Mouse (Mus musculus) heart, embryonic 13.5 days (tissue): ENCODE measurements around the gene Mphosph10. TPM values are rescaled to one million over a fixed set of nuclear protein-coding genes. Genes with fewer than 3 reads are reported as not detected.

Experiments
- ATAC-seq: fragments of 200-750 bp; cut with Nextera tagmentation; 2 replicates; pipeline ENCODE4 v1.8.0; 2017; ENCODE audit warnings: moderate TSS enrichment; ENCODE audit not compliant: insufficient number of reproducible peaks, low FRiP score, low TSS enrichment; ENCODE audit errors: extremely low read depth
- H3K27ac ChIP-seq: fragments of 300-500 bp; sonication (generic); replicated peaks from 2 replicates; pipeline ENCODE4 v1.5.1; 2015; ENCODE audit warnings: moderate library complexity, mild to moderate bottlenecking, inconsistent platforms
- H3K27me3 ChIP-seq: fragments of 300-500 bp; sonication (generic); replicated peaks from 2 replicates; pipeline ENCODE4 v1.6.1; 2015; ENCODE audit warnings: mild to moderate bottlenecking, inconsistent platforms
- H3K36me3 ChIP-seq: fragments of 300-500 bp; sonication (generic); 2 replicates; pipeline ENCODE4 v1.6.1; 2015; ENCODE audit warnings: mild to moderate bottlenecking, inconsistent platforms
- H3K4me1 ChIP-seq: fragments of 300-500 bp; sonication (generic); 2 replicates; pipeline ENCODE4 v1.6.1; 2015; ENCODE audit warnings: inconsistent platforms
- H3K4me2 ChIP-seq: fragments of 300-500 bp; sonication (generic); 2 replicates; pipeline ENCODE4 v1.6.1; 2015; ENCODE audit warnings: inconsistent platforms, mild to moderate bottlenecking, moderate library complexity
- H3K4me3 ChIP-seq: fragments of 300-500 bp; sonication (generic); 2 replicates; pipeline ENCODE4 v1.5.1; 2015; ENCODE audit warnings: moderate library complexity, mild to moderate bottlenecking, inconsistent platforms
- H3K9ac ChIP-seq: fragments of 300-500 bp; sonication (generic); 2 replicates; pipeline ENCODE4 v1.6.1; 2015; ENCODE audit warnings: inconsistent platforms, mild to moderate bottlenecking, moderate library complexity
- H3K9me3 ChIP-seq: fragments of 300-500 bp; sonication (generic); 2 replicates; pipeline ENCODE4 v1.6.1; 2016; ENCODE audit warnings: inconsistent platforms
- WGBS: fragments of 180-500 bp; shearing (Covaris S2); methylation state at CpG from one replicate; pipeline ENCODE4 v1.1.7; 2015; ENCODE audit warnings: mixed read lengths; 5-methylcytosine and 5-hydroxymethylcytosine counted together
- polyA plus RNA-seq: library from polyadenylated mRNA; unstranded; fragments of >200 nt; fragmentation: Nextera tagmentation; extraction: Ambion mirVana; gene quantifications from 2 replicates; pipeline ENCODE4 v1.2.1, GENCODE M21; 2015

Gene Mphosph10
- polyA plus RNA-seq = 22.0 and 23.2 TPM in 2 replicates

DNA sequence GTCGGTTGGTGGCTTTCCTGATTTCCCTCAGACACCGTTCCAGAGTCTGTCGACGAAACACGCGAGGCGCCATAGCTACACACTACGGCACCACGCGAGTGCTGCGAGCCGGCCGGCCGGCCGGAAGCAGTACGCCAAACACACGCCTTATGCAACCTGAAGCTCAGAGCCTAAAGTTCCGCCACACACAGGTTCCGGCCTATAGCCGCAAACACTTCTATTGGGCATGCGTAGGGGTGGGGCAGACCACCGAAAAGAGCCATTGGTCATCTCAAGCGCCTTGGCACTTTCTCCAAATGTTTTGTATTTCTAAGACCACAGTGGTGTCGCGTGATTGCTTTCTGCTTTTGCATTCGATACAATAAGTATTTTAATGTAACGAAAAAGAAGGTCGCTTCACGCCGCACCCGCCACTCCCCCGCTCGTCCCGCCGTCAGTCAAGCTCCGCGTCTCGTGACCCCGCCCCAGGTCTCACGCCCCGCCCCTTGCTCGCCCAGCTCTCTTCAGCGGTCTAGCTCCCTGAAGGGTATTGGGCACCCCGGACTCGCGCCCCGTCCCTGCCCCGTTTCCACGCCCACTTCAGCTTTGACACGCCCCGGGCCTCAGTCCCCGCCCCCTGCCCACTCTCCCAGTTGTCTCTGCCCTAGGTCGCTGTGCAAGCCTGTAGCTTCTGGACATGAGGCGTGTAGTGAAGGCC, at the start of gene Mphosph10, which contains the start of gene Mcee:
Gene Mphosph10, minus strand, starts transcription at position 147 of the 697 bp plus-strand sequence.
Gene Mcee, plus strand, starts transcription at position 486 of the 697 bp plus-strand sequence.
- peak within 1 kb of the TSS; percentile 88 for H3K27ac ChIP-seq
- under 1% methylated on average over 54 of the region's 54 CpGs for WGBS
- H3K4me1 ChIP-seq = peaks cover 18% of the 10 kb centered on the region
- peak within 1 kb of the TSS; percentile 94 for H3K4me2 ChIP-seq
- H3K27me3 ChIP-seq = no peaks in the 10 kb centered on the region
- peak; percentile 99 for ATAC-seq
- peak within 1 kb of the TSS; percentile 89 for H3K4me3 ChIP-seq
- H3K9me3 ChIP-seq = no peaks in the 10 kb centered on the region
- H3K36me3 ChIP-seq = peaks cover 25% of the 10 kb centered on the region
- peak within 1 kb of the TSS; percentile 96 for H3K9ac ChIP-seq

DNA sequence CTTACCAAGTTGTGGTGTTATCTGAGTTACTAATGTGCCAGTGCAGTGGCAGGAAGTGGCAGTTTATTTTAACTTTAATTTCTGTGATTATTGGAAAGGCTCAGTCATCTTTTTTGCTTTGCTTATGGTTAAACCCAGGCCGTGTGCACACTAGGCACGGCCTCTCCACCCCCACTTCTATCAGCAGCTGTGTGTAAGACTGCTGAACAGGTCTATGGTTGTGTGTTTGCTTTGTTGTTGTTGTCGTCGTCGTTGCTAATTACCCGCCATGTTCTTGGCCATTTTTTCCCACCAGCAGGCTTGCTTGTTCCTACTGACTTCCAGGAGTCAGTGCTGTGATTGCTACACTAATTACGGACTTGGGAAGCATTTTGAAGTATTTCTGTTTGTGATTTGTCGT, 48.5 kb upstream of the Mphosph10 start:
- Histone ChIP-seq H3K27ac (no peak overlapping the region), H3K9ac (no peak overlapping the region), H3K4me1 (no peaks in the 10 kb centered on the region), H3K4me2 (no peak overlapping the region), H3K27me3 (no peaks in the 10 kb centered on the region), H3K36me3 (no peaks in the 10 kb centered on the region), H3K9me3 (no peaks in the 10 kb centered on the region), H3K4me3 (no peak overlapping the region)
- no peak for ATAC-seq
- 70% methylated on average over 8 of the region's 8 CpGs for WGBS

DNA sequence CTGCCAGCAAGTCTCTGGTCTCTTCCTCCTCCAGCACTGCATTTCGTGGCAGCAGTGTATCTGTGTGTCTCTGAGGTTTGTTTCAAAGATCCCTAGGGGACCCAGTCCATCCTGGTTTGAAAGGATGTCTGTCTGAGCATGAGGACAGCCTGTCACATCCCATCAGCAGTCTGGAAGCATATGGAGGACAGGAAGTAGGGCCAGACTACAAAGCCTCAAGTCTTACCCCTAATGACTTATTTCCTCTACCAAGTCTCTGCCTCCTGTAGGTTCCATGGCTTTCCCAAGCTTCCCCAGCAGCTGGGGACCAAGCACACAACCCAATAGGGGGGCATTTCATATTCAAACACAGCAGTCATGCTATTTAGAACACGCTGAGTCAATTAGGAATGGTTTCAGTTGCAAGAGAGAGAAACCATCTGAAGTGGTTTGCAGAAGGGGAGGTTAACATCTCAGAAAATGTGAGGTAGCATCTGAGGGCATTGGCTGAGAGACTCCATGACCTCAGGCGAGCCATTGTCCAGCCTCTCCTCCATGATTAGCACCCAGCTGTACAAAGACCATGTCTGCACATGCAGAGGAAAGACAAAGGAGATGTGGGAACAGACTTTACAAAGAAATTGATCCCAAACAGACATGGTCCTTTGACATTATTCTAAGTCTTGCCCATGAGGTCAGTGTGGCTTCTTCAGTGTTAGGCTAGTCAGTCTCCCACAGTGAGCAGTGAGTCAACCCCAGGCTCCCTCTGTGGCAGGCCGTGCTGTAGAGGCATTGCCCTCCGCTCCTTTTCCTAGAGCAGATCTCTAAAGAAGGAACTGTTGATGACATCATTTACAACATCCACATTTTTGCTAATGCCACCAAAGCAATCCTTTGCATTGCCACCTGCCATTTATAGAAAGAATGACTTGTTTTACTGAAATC, 47.8 kb upstream of the Mphosph10 start:
- H3K9me3 ChIP-seq = no peaks in the 10 kb centered on the region
- H3K4me3 ChIP-seq = no peak overlapping the region
- no peaks in the 10 kb centered on the region for H3K4me1 ChIP-seq
- H3K9ac ChIP-seq = no peak overlapping the region
- 46% methylated on average over 5 of the region's 5 CpGs for WGBS
- no peaks in the 10 kb centered on the region for H3K27me3 ChIP-seq
- H3K27ac ChIP-seq = no peak overlapping the region
- H3K4me2 ChIP-seq = no peak overlapping the region
- H3K36me3 ChIP-seq = no peaks in the 10 kb centered on the region
- no peak for ATAC-seq

DNA sequence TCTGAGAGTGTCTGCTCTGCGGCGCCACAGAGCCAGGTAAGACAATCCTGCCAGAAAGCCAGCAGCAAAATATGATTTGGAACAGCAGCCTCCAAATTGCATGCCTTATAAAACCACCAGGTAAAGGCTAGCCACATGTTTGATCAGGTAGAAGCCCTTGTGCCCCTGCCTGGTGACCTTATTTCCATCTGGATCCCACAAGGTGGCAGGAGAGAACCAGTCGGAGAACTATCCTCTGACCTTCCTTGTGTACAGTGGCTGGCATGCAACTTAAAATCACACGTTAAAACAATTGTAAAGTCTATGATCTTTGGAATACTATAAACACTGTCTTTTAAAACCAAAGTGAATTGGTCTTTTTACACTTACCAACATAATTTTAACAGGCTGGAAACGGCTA, 32.8 kb upstream of the Mphosph10 start:
- WGBS = 56% methylated on average over 5 of the region's 5 CpGs
- no peaks in the 10 kb centered on the region for H3K27me3 ChIP-seq
- H3K36me3 ChIP-seq = no peaks in the 10 kb centered on the region
- no peaks in the 10 kb centered on the region for H3K4me1 ChIP-seq
- ATAC-seq = no peak
- H3K9me3 ChIP-seq = no peaks in the 10 kb centered on the region
- H3K9ac ChIP-seq = no peak overlapping the region
- H3K4me3 ChIP-seq = no peak overlapping the region
- H3K4me2 ChIP-seq = no peak overlapping the region
- no peak overlapping the region for H3K27ac ChIP-seq

DNA sequence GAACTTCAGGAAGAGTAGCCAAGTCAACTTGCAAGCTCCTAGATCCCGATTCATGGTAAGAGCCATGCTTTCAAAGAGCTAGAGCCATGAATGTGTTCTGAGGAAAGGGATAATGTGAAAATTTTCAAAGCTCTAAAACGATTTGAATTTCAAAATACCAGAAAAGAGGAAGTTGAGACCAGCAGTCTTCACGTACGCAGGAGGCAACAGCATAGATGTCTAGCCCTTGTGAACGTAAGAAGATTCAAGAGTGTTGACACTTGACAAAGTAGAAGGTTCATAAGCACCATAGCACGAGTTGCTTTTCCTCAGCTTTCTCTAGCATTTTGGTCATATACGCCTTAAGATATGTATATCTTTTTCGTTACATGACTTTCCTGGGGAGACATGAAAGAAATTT, 11.9 kb upstream of the Mphosph10 start:
- 85% methylated on average over 8 of the region's 8 CpGs for WGBS
- Histone ChIP-seq H3K27me3 (no peaks in the 10 kb centered on the region), H3K4me2 (no peak overlapping the region), H3K9me3 (no peaks in the 10 kb centered on the region), H3K4me1 (no peaks in the 10 kb centered on the region), H3K9ac (no peak overlapping the region), H3K27ac (no peak overlapping the region), H3K4me3 (no peak overlapping the region), H3K36me3 (peaks cover 22% of the 10 kb centered on the region)
- ATAC-seq = no peak

DNA sequence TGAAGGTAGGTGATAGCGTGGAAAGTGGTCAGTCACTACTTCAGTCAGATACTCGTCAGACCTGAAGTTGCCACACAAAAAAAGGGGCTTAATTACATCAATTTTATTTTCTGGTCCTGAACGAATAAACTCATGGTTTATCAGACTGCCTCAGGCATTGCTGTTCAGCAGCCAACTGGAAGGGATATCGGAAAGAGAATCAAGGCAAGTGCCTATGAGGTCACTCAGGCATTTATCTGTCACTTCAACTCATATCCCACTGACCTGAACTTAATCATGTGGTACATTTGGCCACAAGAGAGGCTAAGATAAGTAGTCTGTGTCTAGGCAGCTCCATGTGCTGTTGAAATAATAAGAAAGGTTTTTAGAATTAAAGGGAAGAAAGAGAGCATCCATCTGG, 10.4 kb upstream of the Mphosph10 start:
- Histone ChIP-seq H3K4me2 (no peak overlapping the region), H3K27me3 (no peaks in the 10 kb centered on the region), H3K9me3 (no peaks in the 10 kb centered on the region), H3K36me3 (peaks cover 22% of the 10 kb centered on the region), H3K9ac (no peak overlapping the region), H3K4me1 (no peaks in the 10 kb centered on the region), H3K27ac (no peak overlapping the region), H3K4me3 (no peak overlapping the region)
- ATAC-seq = no peak
- WGBS = 80% methylated on average over 4 of the region's 4 CpGs

DNA sequence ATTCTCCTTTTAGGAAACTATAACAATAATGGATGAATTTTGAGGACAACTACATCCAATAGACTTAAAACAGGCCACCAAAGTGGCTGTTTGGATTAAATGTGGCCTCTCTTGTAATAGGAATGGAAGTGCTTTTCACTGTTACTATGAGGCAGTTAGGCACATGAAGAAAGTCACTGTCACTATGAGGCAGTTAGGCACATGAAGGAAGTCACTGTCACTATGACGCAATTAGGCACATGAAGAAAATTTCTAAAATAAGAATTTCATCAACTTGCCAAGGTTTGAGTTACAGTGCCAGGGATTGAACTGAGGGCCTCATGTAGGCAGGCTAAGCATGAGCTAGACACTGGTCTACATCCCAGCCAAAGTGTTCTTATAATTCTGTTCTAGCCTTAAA, 8.7 kb upstream of the Mphosph10 start:
- ATAC-seq = no peak
- H3K27me3 ChIP-seq = no peaks in the 10 kb centered on the region
- WGBS = 92% methylated on average over 1 of the region's 1 CpGs
- H3K4me3 ChIP-seq = no peak overlapping the region
- H3K36me3 ChIP-seq = peaks cover 18% of the 10 kb centered on the region
- no peak overlapping the region for H3K27ac ChIP-seq
- no peaks in the 10 kb centered on the region for H3K9me3 ChIP-seq
- H3K9ac ChIP-seq = no peak overlapping the region
- no peaks in the 10 kb centered on the region for H3K4me1 ChIP-seq
- H3K4me2 ChIP-seq = no peak overlapping the region

DNA sequence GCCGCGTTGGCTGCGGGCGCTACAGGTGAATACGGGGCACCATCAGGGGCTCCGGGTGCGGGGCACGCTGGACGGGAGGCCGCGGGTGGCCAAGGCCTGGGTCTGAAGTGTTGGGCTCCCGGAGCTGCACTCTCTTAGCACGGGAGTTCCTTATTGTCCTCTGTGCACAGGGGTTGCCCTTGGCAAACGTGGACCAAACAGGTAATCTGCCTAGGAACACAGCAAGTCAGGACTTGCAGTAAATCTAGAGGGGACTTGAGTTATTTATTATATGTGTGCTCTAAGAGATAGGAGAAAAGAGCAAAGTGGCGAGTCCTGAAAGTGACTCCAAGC, 717 bp upstream of the Mphosph10 start:
- Histone ChIP-seq H3K36me3 (peaks cover 20% of the 10 kb centered on the region), H3K9me3 (no peaks in the 10 kb centered on the region), H3K9ac (peak overlapping the region; percentile 96), H3K4me3 (peak overlapping the region; percentile 89), H3K4me2 (peak overlapping the region; percentile 94), H3K27me3 (no peaks in the 10 kb centered on the region), H3K4me1 (peaks cover 18% of the 10 kb centered on the region), H3K27ac (peak overlapping the region; percentile 88)
- WGBS = under 1% methylated on average over 15 of the region's 15 CpGs
- ATAC-seq = no peak; the same call in 1 of the 2 replicates

DNA sequence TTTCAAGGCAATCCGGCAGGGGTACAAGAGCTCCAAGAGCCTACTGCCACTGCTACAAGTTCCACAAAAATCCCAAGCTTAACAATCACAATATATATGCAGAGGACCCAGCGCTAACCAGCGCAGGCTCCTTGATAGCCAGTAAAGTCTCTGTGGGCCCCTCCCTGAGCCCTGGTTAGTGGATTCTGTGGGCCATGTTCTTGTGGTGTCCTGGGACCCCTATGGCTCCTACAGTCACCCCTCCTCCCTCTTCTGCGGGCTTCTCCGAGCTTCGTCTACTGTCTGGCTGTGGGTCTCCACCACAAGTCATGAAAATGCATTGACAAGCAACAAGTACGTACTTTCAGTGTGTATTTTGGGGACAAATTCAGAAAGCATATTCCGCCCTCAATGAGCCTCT, 589 bp downstream of the Mphosph10 start:
- Histone ChIP-seq H3K4me2 (peak overlapping the region; percentile 94), H3K27me3 (no peaks in the 10 kb centered on the region), H3K4me1 (peaks cover 18% of the 10 kb centered on the region), H3K27ac (peak overlapping the region; percentile 88), H3K9me3 (no peaks in the 10 kb centered on the region), H3K36me3 (peaks cover 33% of the 10 kb centered on the region), H3K4me3 (peak overlapping the region; percentile 89), H3K9ac (peak overlapping the region; percentile 96)
- 1% methylated on average over 8 of the region's 8 CpGs for WGBS
- ATAC-seq = no peak

DNA sequence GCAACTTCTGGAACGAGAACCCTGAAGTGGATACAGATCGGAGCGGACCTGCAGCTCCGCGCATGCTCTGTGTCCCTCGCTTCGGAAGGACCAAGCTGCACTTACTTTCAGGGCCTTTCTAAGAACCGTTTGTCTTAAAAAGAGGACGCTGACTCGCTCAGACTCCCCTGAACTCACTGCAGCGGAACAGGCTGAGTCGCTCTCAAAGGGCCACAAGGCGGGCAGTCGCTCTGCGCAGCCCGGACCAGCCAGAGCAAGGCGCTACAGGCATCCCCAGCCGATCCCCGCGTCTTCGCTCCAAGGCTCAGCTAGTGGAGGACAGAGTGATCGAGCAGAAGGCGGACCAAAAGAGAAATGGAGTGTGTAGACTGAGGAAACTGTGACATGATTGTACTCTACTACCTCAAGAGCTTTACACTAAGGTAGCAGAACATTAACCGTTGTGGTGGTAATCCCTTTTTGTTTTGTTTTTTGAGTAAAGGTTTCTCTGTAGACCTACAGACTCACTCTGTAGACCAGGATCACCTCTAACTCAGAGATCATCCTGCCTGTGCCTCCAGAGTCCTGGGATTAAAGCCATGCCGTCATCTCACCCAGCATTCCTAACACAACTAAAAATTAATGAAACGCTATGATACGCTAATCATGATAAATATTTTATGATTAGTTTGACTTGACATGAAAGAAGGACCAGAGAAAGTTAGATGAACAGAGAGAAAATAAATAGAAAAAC, 18.1 kb downstream of the Mphosph10 start, which contains the start of gene Fan1:
Gene Fan1, minus strand, starts transcription at position 266 of the 733 bp plus-strand sequence.
- peak within 1 kb of the TSS; percentile 80 for H3K4me3 ChIP-seq
- no peaks in the 10 kb centered on the region for H3K9me3 ChIP-seq
- H3K27me3 ChIP-seq = no peaks in the 10 kb centered on the region
- peaks cover 55% of the 10 kb centered on the region for H3K36me3 ChIP-seq
- H3K4me2 ChIP-seq = peak within 1 kb of the TSS; percentile 81
- peak; percentile 81 for ATAC-seq
- peak within 1 kb of the TSS; percentile 87 for H3K9ac ChIP-seq
- H3K27ac ChIP-seq = peak within 1 kb of the TSS; percentile 97
- WGBS = 3% methylated on average over 27 of the region's 27 CpGs
- H3K4me1 ChIP-seq = peaks cover 6% of the 10 kb centered on the region; the same call in 1 of the 2 replicates
